Comparison of ENCODE assay signal across 8 mouse cellular contexts in the genomic region with DNA sequence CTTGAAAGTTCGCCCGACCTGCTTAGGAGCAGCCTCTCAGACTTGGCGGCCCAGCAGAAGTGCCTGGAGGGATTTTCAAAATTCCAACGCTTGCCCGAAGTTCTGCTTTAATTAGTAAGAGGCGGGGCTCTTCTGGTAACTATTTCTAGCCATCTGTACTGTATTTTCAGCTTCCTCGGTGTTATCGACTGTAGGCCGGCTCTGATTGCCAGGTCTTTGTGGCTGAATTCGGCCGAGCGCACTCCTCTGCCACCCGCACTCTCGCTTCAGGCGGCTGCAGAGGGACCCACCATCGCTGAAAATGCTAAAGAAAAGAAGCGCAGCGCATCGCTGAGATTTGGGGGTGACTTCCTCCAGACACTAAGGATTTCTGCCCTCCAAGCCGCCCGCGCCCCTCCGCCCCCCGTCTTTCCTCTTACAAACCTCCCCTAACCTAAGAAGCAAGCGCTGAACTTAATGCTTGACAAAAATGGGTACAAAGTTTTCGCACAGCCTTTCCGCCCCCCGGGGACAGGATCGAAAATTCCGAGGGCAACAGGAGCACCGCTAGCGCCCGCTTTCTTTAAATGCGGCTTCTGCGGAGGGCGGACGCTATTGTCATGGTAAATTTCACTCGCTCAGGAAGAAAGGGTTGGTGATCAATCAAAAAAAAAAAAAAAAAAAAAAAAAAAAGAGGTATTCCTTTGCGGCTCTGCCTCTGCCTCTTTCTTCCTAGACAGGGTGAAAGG. TPM values are rescaled to one million over a fixed set of nuclear protein-coding genes. Genes with fewer than 3 reads are reported as not detected.
DNase-seq lines count a peak whose midpoint lies in the region.

No protein-coding gene starts in this region.

- H3K36me3 ChIP-seq in heart, embryonic 10.5 days: no peaks in the 10 kb centered on the region

- WGBS in heart, embryonic 10.5 days: under 1% methylated on average over 39 of the region's 39 CpGs

- peak; percentile 92 for DNase-seq in Muller cell, postnatal 12 days (ENCODE audit: inconsistent ontology term)
- peak; percentile 12 for DNase-seq in brain, adult 2 months (ENCODE audit: low read depth, low spot score)
- no peak for DNase-seq in heart, embryonic 10.5 days (ENCODE audit: low spot score)
- DNase-seq in kidney, adult 9 months: peak; percentile 71
- DNase-seq in lung, postnatal 14 days: peak; percentile 49
- peak; percentile 21 for DNase-seq in yolk sac, embryonic 10.5 days (ENCODE audit: low spot score)
- no peak for DNase-seq in ovary, adult 18-20 months (ENCODE audit: low spot score)
- DNase-seq in cerebellum, adult 9-10 months: no peak

- H3K9me3 ChIP-seq in heart, embryonic 10.5 days: no peaks in the 10 kb centered on the region

- peak overlapping the region; percentile 90 for H3K27ac ChIP-seq in heart, embryonic 10.5 days

- peaks cover 6% of the 10 kb centered on the region; the same call in 1 of the 2 replicates for H3K27me3 ChIP-seq in heart, embryonic 10.5 days (ENCODE audit: insufficient read depth, poor library complexity, severe bottlenecking)

- H3K4me1 ChIP-seq in heart, embryonic 10.5 days: peaks cover 6% of the 10 kb centered on the region; the same call in 1 of the 2 replicates

- H3K4me3 ChIP-seq in heart, embryonic 10.5 days: peak overlapping the region; percentile 71

RNA-seq across cellular contexts. Expression of gene Shroom3, which starts 0.5 kb away (rescaled TPM):
- 11.4 and 11.6 TPM in 2 replicates for polyA plus RNA-seq in heart, embryonic 10.5 days (2016; fragmentation: Nextera tagmentation; extraction: Ambion mirVana)

RNA-seq across cellular contexts. Expression of gene Ccdc158, which starts 7.7 kb away (rescaled TPM):
- polyA plus RNA-seq in heart, embryonic 10.5 days (2016; fragmentation: Nextera tagmentation; extraction: Ambion mirVana): 0.87 and 0.90 TPM in 2 replicates

Comparison
In these comparisons a context has a peak if more than half of its experiments do, and no peak if none do; other contexts are left out.
1. DNase-seq: peak in Muller cell, postnatal 12 days (single experiment), brain, adult 2 months (single experiment), kidney, adult 9 months (single experiment), lung, postnatal 14 days (single experiment) and yolk sac, embryonic 10.5 days (single experiment); none in heart, embryonic 10.5 days (single experiment), ovary, adult 18-20 months (single experiment) and cerebellum, adult 9-10 months (single experiment).